Mouse (Mus musculus): ENCODE measurements at regions not wholly inside any gene's neighbourhood (a gene's known extent, or its start where the extent isn't known, plus 50 kb on each side); places are given as distances from the start of the nearest gene placed in this dataset.

GRCm38 (mm10) chr4:82083519-82083918, 622.0 kb downstream of the Nfib start:
- no peak for TF ChIP-seq USF2 (IDR thresholded peaks at IDR 0.05; ENCODE audit: borderline replicate concordance in 1 of 2, insufficient read depth in 1 of 2, low read depth in 1 of 2, low read length in 2 of 2)
- no peak for TF ChIP-seq NELFE (IDR thresholded peaks at IDR 0.05; ENCODE audit: low read depth, low read length)
- TF ChIP-seq TCF12 (IDR thresholded peaks at IDR 0.05; ENCODE audit: low read depth, low read length), result no peak
- TF ChIP-seq CTCF (IDR thresholded peaks at IDR 0.05 in 2 of 3, conservative IDR thresholded peaks at IDR 0.05 in 1 of 3; ENCODE audit: control insufficient read depth in 1 of 3, insufficient read depth in 1 of 3, low read depth in 2 of 3, low read length in 3 of 3, poor library complexity in 1 of 3, severe bottlenecking in 1 of 3), result no peak
- TF ChIP-seq ZMIZ1 (IDR thresholded peaks at IDR 0.05; ENCODE audit: low read depth, low read length), result no peak
- TF ChIP-seq TAL1 (IDR thresholded peaks at IDR 0.05; ENCODE audit: low read length), result no peak
- no peak for TF ChIP-seq USF1 (IDR thresholded peaks at IDR 0.05; ENCODE audit: low read depth, low read length)
- TF ChIP-seq ZNF384 (IDR thresholded peaks at IDR 0.05; ENCODE audit: low read depth, low read length), result no peak
- no peak for TF ChIP-seq MAZ (IDR thresholded peaks at IDR 0.05; ENCODE audit: low read depth, low read length)
- no peak for TF ChIP-seq POLR2AphosphoS2 (IDR thresholded peaks at IDR 0.05; ENCODE audit: low read length)
- TF ChIP-seq MYB (IDR thresholded peaks at IDR 0.05; ENCODE audit: low read depth, low read length), result no peak
- no peak for TF ChIP-seq GATA1 (IDR thresholded peaks at IDR 0.05; ENCODE audit: low read depth, low read length)
- TF ChIP-seq MAFK (IDR thresholded peaks at IDR 0.05; ENCODE audit: borderline replicate concordance, low read depth, low read length), result no peak
- TF ChIP-seq ETS1 (IDR thresholded peaks at IDR 0.05; ENCODE audit: low read depth, low read length), result no peak

Measured in MEL (cell line).